In the genomic region with DNA sequence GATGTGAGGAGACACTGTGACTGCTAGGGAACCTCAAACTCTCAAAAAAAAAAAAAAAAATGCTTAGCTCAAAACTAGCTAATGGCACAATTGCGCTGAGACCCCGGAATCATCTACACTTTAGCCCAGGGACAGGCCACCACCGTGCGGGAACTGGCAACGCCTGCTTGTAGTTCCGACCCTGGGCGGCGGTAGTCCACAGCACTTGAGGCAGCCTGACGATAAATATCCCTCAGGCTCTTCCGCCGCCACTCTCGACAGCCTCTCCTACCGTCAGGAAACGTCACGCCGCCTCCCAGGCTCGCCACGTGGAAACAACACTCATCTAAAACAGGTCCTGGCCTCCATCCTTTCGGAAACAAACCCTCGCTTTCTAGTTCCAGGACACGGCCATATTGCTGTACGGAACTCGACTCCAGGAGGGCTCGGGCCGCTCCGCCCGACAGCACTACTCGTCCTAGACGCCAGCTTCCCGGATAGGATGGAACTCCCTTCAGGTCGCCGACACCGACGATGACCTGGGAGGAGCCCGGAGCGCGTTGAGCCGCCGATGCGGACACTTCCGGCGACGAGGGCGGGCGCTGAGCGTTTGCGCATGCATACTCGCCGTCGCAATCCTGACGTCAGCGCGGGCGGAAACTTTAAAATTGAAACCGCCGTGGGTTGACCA, we compare ENCODE assay signal across 8 mouse cellular contexts. TPM values are rescaled to one million over a fixed set of nuclear protein-coding genes. Genes with fewer than 3 reads are reported as not detected.
DNase-seq lines count a peak whose midpoint lies in the region; ATAC-seq lines count a peak whose summit lies in the region.

A gene (minus strand): TSS at position 554 of the 670 bp plus-strand sequence.

- no peaks in the 10 kb centered on the region for H3K27me3 ChIP-seq in forebrain, embryonic 14.5 days (replicated peaks; ENCODE audit: control insufficient read depth, insufficient read depth, low read length)
- H3K27me3 ChIP-seq in neural tube, embryonic 15.5 days (replicated peaks): no peaks in the 10 kb centered on the region

- peak within 1 kb of the TSS; percentile 43 for H3K4me3 ChIP-seq in forebrain, embryonic 14.5 days (ENCODE audit: low read depth, low read length)
- peak within 1 kb of the TSS; percentile 59 for H3K4me3 ChIP-seq in neural tube, embryonic 15.5 days (replicated peaks)

- peak within 1 kb of the TSS; percentile 82 for H3K27ac ChIP-seq in forebrain, embryonic 14.5 days (ENCODE audit: low read depth, low read length)
- H3K27ac ChIP-seq in neural tube, embryonic 15.5 days (replicated peaks): peak within 1 kb of the TSS; percentile 93

- peak; percentile 97 for ATAC-seq in forebrain, embryonic 14.5 days
- ATAC-seq in neural tube, embryonic 15.5 days (ENCODE audit: low FRiP score): peak; percentile 98

- peak within 1 kb of the TSS; percentile 73 for H3K9ac ChIP-seq in forebrain, embryonic 14.5 days (ENCODE audit: low read length)
- H3K9ac ChIP-seq in neural tube, embryonic 15.5 days (replicated peaks): peak within 1 kb of the TSS; percentile 63

- no peaks in the 10 kb centered on the region for H3K4me1 ChIP-seq in forebrain, embryonic 14.5 days (ENCODE audit: control insufficient read depth, insufficient read depth, low read length)
- H3K4me1 ChIP-seq in neural tube, embryonic 15.5 days: peaks cover 22% of the 10 kb centered on the region

- H3K36me3 ChIP-seq in forebrain, embryonic 14.5 days (ENCODE audit: control insufficient read depth, insufficient read depth, low read length): no peaks in the 10 kb centered on the region
- no peaks in the 10 kb centered on the region for H3K36me3 ChIP-seq in neural tube, embryonic 15.5 days

- under 1% methylated on average over 56 of the region's 56 CpGs for WGBS in forebrain, embryonic 14.5 days
- under 1% methylated on average over 56 of the region's 56 CpGs for WGBS in neural tube, embryonic 15.5 days

- peak within 1 kb of the TSS; percentile 64 for H3K4me2 ChIP-seq in forebrain, embryonic 14.5 days (ENCODE audit: low read length)
- H3K4me2 ChIP-seq in neural tube, embryonic 15.5 days: peak within 1 kb of the TSS; percentile 80

- peak; percentile 94 for DNase-seq in ES-CJ7 (ENCODE audit: low read depth, low spot score)
- peak; percentile 91 for DNase-seq in cerebellum, adult 11 months
- DNase-seq in forebrain, embryonic 14.5 days (ENCODE audit: low spot score): peak; percentile 94
- peak; percentile 93 to 94 for DNase-seq in heart, postnatal 14 days
- DNase-seq in layer of hippocampus, adult 11-12 months (ENCODE audit: low spot score): peak; percentile 94
- DNase-seq in lung, adult 18-20 months: peak; percentile 95 to 96
- DNase-seq in testis, postnatal 14 days (ENCODE audit: low spot score): peak; percentile 92

- no peaks in the 10 kb centered on the region for H3K9me3 ChIP-seq in forebrain, embryonic 14.5 days (replicated peaks; ENCODE audit: control insufficient read depth, low read length)
- no peaks in the 10 kb centered on the region for H3K9me3 ChIP-seq in neural tube, embryonic 15.5 days (replicated peaks)

- intact Hi-C loops in heart, postnatal 14 days (cut with DNase I): no loop called here

RNA-seq across cellular contexts. Expression of the gene that starts here (rescaled TPM):
- polyA plus RNA-seq in forebrain, embryonic 14.5 days (2014; fragmentation: Nextera tagmentation; extraction: Ambion mirVana): 36.7 and 37.8 TPM in 2 replicates
- total RNA-seq in heart, postnatal 14 days (2021): 1 to 10 TPM; 8.5 TPM
- 15.9 and 17.2 TPM in 2 replicates for polyA plus RNA-seq in neural tube, embryonic 15.5 days (2015; fragmentation: Nextera tagmentation; extraction: Ambion mirVana)

Comparison
In these comparisons a context has a peak if more than half of its experiments do, and no peak if none do; other contexts are left out.
1. Peak in every context shown above with its lines: DNase-seq, ATAC-seq, H3K4me3 ChIP-seq and H3K27ac ChIP-seq.